Mouse (Mus musculus): ENCODE measurements around the gene 2310022B05Rik. TPM values are rescaled to one million over a fixed set of nuclear protein-coding genes. Genes with fewer than 3 reads are reported as not detected.

Gene 2310022B05Rik
- polyA plus RNA-seq, 1 experiment = 26.3 TPM

- TF ChIP-seq GATA1 (IDR thresholded peaks at IDR 0.05; ENCODE audit: low read length) = no peak
Observed at GRCm38 (mm10) chr8:124676661-124677060, 13.5 kb upstream of the 2310022B05Rik start.

GRCm38 (mm10) chr8:124672345-124672744 is 9.2 kb upstream of the 2310022B05Rik start:
- TF ChIP-seq GATA1 (IDR thresholded peaks at IDR 0.05; ENCODE audit: low read length) = no peak

- TF ChIP-seq GATA1 (IDR thresholded peaks at IDR 0.05; ENCODE audit: low read length) = no peak
Observed at GRCm38 (mm10) chr8:124668798-124669197, 5.6 kb upstream of the 2310022B05Rik start.

- TF ChIP-seq GATA1 (IDR thresholded peaks at IDR 0.05; ENCODE audit: low read length) = no peak
Observed at GRCm38 (mm10) chr8:124664414-124664813, 1.2 kb upstream of the 2310022B05Rik start.

GRCm38 (mm10) chr8:124663874-124664230 is 683 bp upstream of the 2310022B05Rik start:
- TF ChIP-seq GATA1 (IDR thresholded peaks at IDR 0.05; ENCODE audit: low read length) = no peak

- TF ChIP-seq GATA1 (IDR thresholded peaks at IDR 0.05; ENCODE audit: low read length) = no peak
Observed at GRCm38 (mm10) chr8:124662446-124663111, 590 bp downstream of the 2310022B05Rik start.

- no peak for TF ChIP-seq GATA1 (IDR thresholded peaks at IDR 0.05; ENCODE audit: low read length)
Observed at GRCm38 (mm10) chr8:124661781-124662180, 1.4 kb downstream of the 2310022B05Rik start.

- TF ChIP-seq GATA1 (IDR thresholded peaks at IDR 0.05; ENCODE audit: low read length) = no peak
Observed at GRCm38 (mm10) chr8:124658415-124658814, 4.8 kb downstream of the 2310022B05Rik start.

- no peak for TF ChIP-seq GATA1 (IDR thresholded peaks at IDR 0.05; ENCODE audit: low read length)
Observed at GRCm38 (mm10) chr8:124657961-124658360, 5.2 kb downstream of the 2310022B05Rik start.

GRCm38 (mm10) chr8:124653568-124654475 is 9.3 kb downstream of the 2310022B05Rik start:
- TF ChIP-seq GATA1 (IDR thresholded peaks at IDR 0.05; ENCODE audit: low read length) = no peak

GRCm38 (mm10) chr8:124652546-124652945 is 10.6 kb downstream of the 2310022B05Rik start:
- TF ChIP-seq GATA1 (IDR thresholded peaks at IDR 0.05; ENCODE audit: low read length) = no peak

- no peak for TF ChIP-seq GATA1 (IDR thresholded peaks at IDR 0.05; ENCODE audit: low read length)
Observed at GRCm38 (mm10) chr8:124651776-124652175, 11.4 kb downstream of the 2310022B05Rik start.

GRCm38 (mm10) chr8:124648311-124648710 is 14.9 kb downstream of the 2310022B05Rik start:
- no peak for TF ChIP-seq GATA1 (IDR thresholded peaks at IDR 0.05; ENCODE audit: low read length)

- TF ChIP-seq GATA1 (IDR thresholded peaks at IDR 0.05; ENCODE audit: low read length) = no peak
Observed at GRCm38 (mm10) chr8:124643540-124644339, 19.4 kb downstream of the 2310022B05Rik start.

- TF ChIP-seq GATA1 (IDR thresholded peaks at IDR 0.05; ENCODE audit: low read length) = no peak
Observed at GRCm38 (mm10) chr8:124641599-124641998, 21.6 kb downstream of the 2310022B05Rik start.

GRCm38 (mm10) chr8:124635247-124635502 is 28.0 kb downstream of the 2310022B05Rik start:
- TF ChIP-seq GATA1 (IDR thresholded peaks at IDR 0.05; ENCODE audit: low read length) = no peak
